Mouse (Mus musculus) myocyte (in vitro differentiated cells): ENCODE measurements around the gene Zfp410. TPM values are rescaled to one million over a fixed set of nuclear protein-coding genes. Genes with fewer than 3 reads are reported as not detected.

Source experiments
- H3K27me3 ChIP-seq: one replicate; pipeline ENCODE4 v1.6.1; 2011; ENCODE audit not compliant: control insufficient read depth, insufficient read depth, insufficient read length
- H3K36me3 ChIP-seq: one replicate; pipeline ENCODE4 v1.6.1; 2011; ENCODE audit not compliant: control insufficient read depth, insufficient read depth
- H3K4me2 ChIP-seq: one replicate; pipeline ENCODE4 v1.6.1; 2011; ENCODE audit warnings: low read depth, control low read depth
- H3K4me3 ChIP-seq: one replicate; pipeline ENCODE4 v1.5.1; 2011; ENCODE audit warnings: mild to moderate bottlenecking, control low read depth, moderate library complexity
- H3K79me2 ChIP-seq: one replicate; pipeline ENCODE4 v1.6.1; 2011; ENCODE audit not compliant: control insufficient read depth, insufficient read depth
- H3ac ChIP-seq: one replicate; pipeline ENCODE4 v1.6.1; 2011; ENCODE audit not compliant: control insufficient read depth, insufficient read length
- CEBPB ChIP-seq: IDR thresholded peaks from 2 replicates; pipeline ENCODE4 v1.6.1; 2011; ENCODE audit warnings: mild to moderate bottlenecking, moderate library complexity; ENCODE audit not compliant: poor library complexity, insufficient read depth, severe bottlenecking
- E2F4 ChIP-seq: IDR thresholded peaks from one replicate; pipeline ENCODE4 v1.6.1; 2011; ENCODE audit warnings: mild to moderate bottlenecking, control low read depth, moderate library complexity; ENCODE audit not compliant: insufficient read depth
- MAX ChIP-seq: IDR thresholded peaks from one replicate; pipeline ENCODE4 v1.6.1; 2011; ENCODE audit warnings: low read depth, mild to moderate bottlenecking, control low read depth
- MYOD1 ChIP-seq, 3 experiments: IDR thresholded peaks; one replicate each; pipeline ENCODE4 v1.6.1; 2011; ENCODE audit warnings: control low read depth in 2 of 3, low read depth in 2 of 3, mild to moderate bottlenecking in 2 of 3, moderate library complexity in 1 of 3; ENCODE audit not compliant: insufficient read length in 2 of 3, control insufficient read depth in 1 of 3
- MYOG ChIP-seq, 3 experiments: IDR thresholded peaks; one replicate each; pipeline ENCODE4 v1.6.1; 2011; ENCODE audit warnings: control low read depth in 2 of 3, low read depth in 2 of 3, mild to moderate bottlenecking in 2 of 3; ENCODE audit not compliant: insufficient read length in 2 of 3, control insufficient read depth in 1 of 3, insufficient read depth in 1 of 3
- POLR2A ChIP-seq: IDR thresholded peaks from one replicate; pipeline ENCODE4 v1.6.1; 2011; ENCODE audit warnings: low read depth, mild to moderate bottlenecking, control low read depth, moderate library complexity; ENCODE audit not compliant: insufficient read length
- POLR2AphosphoS2 ChIP-seq: IDR thresholded peaks from one replicate; pipeline ENCODE4 v1.6.1; 2011; ENCODE audit warnings: low read depth, control low read depth; ENCODE audit not compliant: insufficient read length
- REST ChIP-seq: IDR thresholded peaks from one replicate; pipeline ENCODE4 v1.6.1; 2011; ENCODE audit warnings: mild to moderate bottlenecking, control low read depth, moderate library complexity; ENCODE audit not compliant: insufficient read depth, insufficient read length
- SRF ChIP-seq: IDR thresholded peaks from one replicate; pipeline ENCODE4 v1.6.1; 2011; ENCODE audit warnings: low read depth; ENCODE audit not compliant: control insufficient read depth, insufficient read length
- TCF12 ChIP-seq: IDR thresholded peaks from one replicate; pipeline ENCODE4 v1.6.1; 2011; ENCODE audit warnings: mild to moderate bottlenecking, control low read depth; ENCODE audit not compliant: poor library complexity, insufficient read depth, severe bottlenecking
- TCF3 ChIP-seq: IDR thresholded peaks from one replicate; pipeline ENCODE4 v1.6.1; 2011; ENCODE audit warnings: low read depth, control low read depth; ENCODE audit not compliant: insufficient read length
- USF1 ChIP-seq: IDR thresholded peaks from one replicate; pipeline ENCODE4 v1.6.1; 2011; ENCODE audit warnings: low read depth, mild to moderate bottlenecking, control low read depth, moderate library complexity
- polyA plus RNA-seq: library from polyadenylated mRNA; unstranded; fragments of >200 nt; fragmentation: generic; extraction: Trizol; gene quantifications from one replicate; pipeline ENCODE4 v1.2.1, GENCODE M21; 2012; ENCODE audit warnings: missing spikeins

Zfp410 gene
- polyA plus RNA-seq, 1 experiment = 18.7 TPM

- H3K79me2 ChIP-seq = no peaks in the 10 kb centered on the region
- H3K27me3 ChIP-seq = no peaks in the 10 kb centered on the region
- no peak overlapping the region for H3K4me2 ChIP-seq
- H3ac ChIP-seq = no peak overlapping the region
- H3K36me3 ChIP-seq = no peaks in the 10 kb centered on the region
- no peak for TF ChIP-seq E2F4
- no peak overlapping the region for H3K4me3 ChIP-seq
Measured at GRCm38 (mm10) chr12:84276799-84277198, 39.9 kb upstream of the Zfp410 start.

GRCm38 (mm10) chr12:84277832-84278231 is 38.8 kb upstream of the Zfp410 start:
- H3K27me3 ChIP-seq = no peaks in the 10 kb centered on the region
- H3K4me2 ChIP-seq = no peak overlapping the region
- no peaks in the 10 kb centered on the region for H3K79me2 ChIP-seq
- no peaks in the 10 kb centered on the region for H3K36me3 ChIP-seq
- TF ChIP-seq USF1 = no peak
- TF ChIP-seq REST = no peak
- TF ChIP-seq POLR2A = no peak
- TF ChIP-seq MYOG (IDR thresholded peaks at IDR 0.05; ENCODE audit: control insufficient read depth in 1 of 3, insufficient read depth in 1 of 3, insufficient read length in 2 of 3, low read depth in 2 of 3) = no peak
- TF ChIP-seq TCF3 = no peak
- TF ChIP-seq MAX = no peak
- no peak for TF ChIP-seq TCF12
- TF ChIP-seq CEBPB = no peak
- no peak for TF ChIP-seq MYOD1 (IDR thresholded peaks at IDR 0.05; ENCODE audit: control insufficient read depth in 1 of 3, insufficient read length in 2 of 3, low read depth in 2 of 3)
- no peak overlapping the region for H3ac ChIP-seq
- H3K4me3 ChIP-seq = no peak overlapping the region

- Histone ChIP-seq H3K79me2 (no peaks in the 10 kb centered on the region), H3K4me2 (peak overlapping the region; percentile 50), H3ac (no peak overlapping the region), H3K36me3 (no peaks in the 10 kb centered on the region), H3K4me3 (no peak overlapping the region), H3K27me3 (no peaks in the 10 kb centered on the region)
- TF ChIP-seq SRF (no peak), CEBPB (no peak), TCF3 (no peak), MYOG (IDR thresholded peaks at IDR 0.05; ENCODE audit: control insufficient read depth in 1 of 3, insufficient read depth in 1 of 3, insufficient read length in 2 of 3, low read depth in 2 of 3) (peak in 1 of 3 experiments; percentile 57), MYOD1 (IDR thresholded peaks at IDR 0.05; ENCODE audit: control insufficient read depth in 1 of 3, insufficient read length in 2 of 3, low read depth in 2 of 3) (peak in 2 of 3 experiments; percentile 30 to 50), POLR2A (no peak), POLR2AphosphoS2 (no peak), TCF12 (no peak), REST (no peak)
Measured at GRCm38 (mm10) chr12:84278901-84279300, 37.8 kb upstream of the Zfp410 start.

- Histone ChIP-seq H3K36me3 (no peaks in the 10 kb centered on the region), H3K4me2 (peak overlapping the region; percentile 88), H3K4me3 (peak overlapping the region; percentile 63), H3K27me3 (no peaks in the 10 kb centered on the region), H3ac (peak overlapping the region; percentile 23), H3K79me2 (peaks cover 12% of the 10 kb centered on the region)
- TF ChIP-seq CEBPB (no peak), MAX (no peak), E2F4 (no peak), POLR2A (no peak), POLR2AphosphoS2 (no peak), TCF12 (no peak), MYOD1 (IDR thresholded peaks at IDR 0.05; ENCODE audit: control insufficient read depth in 1 of 3, insufficient read length in 2 of 3, low read depth in 2 of 3) (no peak)
Measured at GRCm38 (mm10) chr12:84284391-84284790, 32.3 kb upstream of the Zfp410 start.

- H3K4me2 ChIP-seq = peak within 1 kb of the TSS; percentile 88
- no peaks in the 10 kb centered on the region for H3K36me3 ChIP-seq
- H3K27me3 ChIP-seq = no peaks in the 10 kb centered on the region
- peak within 1 kb of the TSS; percentile 23 for H3ac ChIP-seq
- peak within 1 kb of the TSS; percentile 63 for H3K4me3 ChIP-seq
- no peak for TF ChIP-seq TCF12
- peak in 2 of 3 experiments; percentile 26 to 55 for TF ChIP-seq MYOD1 (IDR thresholded peaks at IDR 0.05; ENCODE audit: control insufficient read depth in 1 of 3, insufficient read length in 2 of 3, low read depth in 2 of 3)
- peak; percentile 90 for TF ChIP-seq POLR2A
- peak; percentile 57 for TF ChIP-seq USF1
- peak; percentile 94 for TF ChIP-seq POLR2AphosphoS2
- TF ChIP-seq MYOG (IDR thresholded peaks at IDR 0.05; ENCODE audit: control insufficient read depth in 1 of 3, insufficient read depth in 1 of 3, insufficient read length in 2 of 3, low read depth in 2 of 3) = peak in 2 of 3 experiments; percentile 44 to 57
- TF ChIP-seq MAX = no peak
- peaks cover 12% of the 10 kb centered on the region for H3K79me2 ChIP-seq
Measured at GRCm38 (mm10) chr12:84284885-84285592, 31.6 kb upstream of the Zfp410 start, which contains the start of gene Ptgr2. Gene Ptgr2 (plus strand): TSS chr12:84285232.
